Mouse (Mus musculus) hindbrain, embryonic 10.5 days (tissue): ENCODE results near the gene Sms. TPM values are rescaled to one million over a fixed set of nuclear protein-coding genes. Genes with fewer than 3 reads are reported as not detected.

Experiments
- DNase-seq: peaks from one replicate; pipeline ENCODE4 v3.0.0-alpha.2; 2017; ENCODE audit warnings: low spot score
- H3K27ac ChIP-seq: fragments of 300-500 bp; sonication (generic); 2 replicates; pipeline ENCODE4 v1.5.1; 2016; ENCODE audit warnings: mild to moderate bottlenecking, moderate library complexity
- H3K27me3 ChIP-seq: fragments of 300-500 bp; sonication (generic); 2 replicates; pipeline ENCODE4 v1.6.1; 2016; ENCODE audit warnings: mild to moderate bottlenecking; ENCODE audit not compliant: poor library complexity, insufficient read depth, severe bottlenecking
- H3K36me3 ChIP-seq: fragments of 300-500 bp; sonication (generic); 2 replicates; pipeline ENCODE4 v1.6.1; 2016; ENCODE audit warnings: mild to moderate bottlenecking, moderate library complexity
- H3K4me1 ChIP-seq: fragments of 300-500 bp; sonication (generic); replicated peaks from 2 replicates; pipeline ENCODE4 v1.6.1; 2016; ENCODE audit warnings: mild to moderate bottlenecking
- H3K4me3 ChIP-seq: fragments of 300-500 bp; sonication (generic); 2 replicates; pipeline ENCODE4 v1.5.1; 2016; ENCODE audit warnings: mild to moderate bottlenecking, moderate library complexity
- H3K9me3 ChIP-seq: fragments of 300-500 bp; sonication (generic); 2 replicates; pipeline ENCODE4 v1.6.1; 2016; ENCODE audit warnings: mild to moderate bottlenecking, moderate library complexity
- WGBS: fragments of 180-500 bp; shearing (Covaris S2); methylation state at CpG from one replicate; pipeline ENCODE4 v1.1.7; 2016; 5-methylcytosine and 5-hydroxymethylcytosine counted together
- polyA plus RNA-seq: library from polyadenylated mRNA; unstranded; fragments of >200 nt; fragmentation: Nextera tagmentation; extraction: Ambion mirVana; gene quantifications from 2 replicates; pipeline ENCODE4 v1.2.1, GENCODE M21; 2016

Gene Sms
- 67.8 and 92.2 TPM in 2 replicates for polyA plus RNA-seq

GRCm38 (mm10) chrX:157491944-157492726 lies at the start of gene Sms:
Gene Sms (minus strand): TSS chrX:157492287.
- WGBS, result 18% methylated on average over 45 of the region's 45 CpGs
- no peaks in the 10 kb centered on the region for H3K36me3 ChIP-seq
- no peaks in the 10 kb centered on the region; the same call in 1 of the 2 replicates for H3K9me3 ChIP-seq
- peaks cover 6% of the 10 kb centered on the region; the same call in 1 of the 2 replicates for H3K27me3 ChIP-seq
- peak within 1 kb of the TSS; percentile 68 for H3K4me3 ChIP-seq
- peak within 1 kb of the TSS; percentile 95 for H3K27ac ChIP-seq
- peaks cover 8% of the 10 kb centered on the region; the same call in 1 of the 2 replicates for H3K4me1 ChIP-seq
- DNase-seq, result peak; percentile 78

- Histone ChIP-seq H3K4me3 (no peak overlapping the region), H3K27ac (no peak overlapping the region), H3K27me3 (no peaks in the 10 kb centered on the region), H3K9me3 (no peaks in the 10 kb centered on the region), H3K36me3 (no peaks in the 10 kb centered on the region), H3K4me1 (no peaks in the 10 kb centered on the region)
- DNase-seq, result no peak
- WGBS, result 73% methylated on average over 5 of the region's 5 CpGs
These were observed 14.3 kb upstream of the Sms start for GRCm38 (mm10) chrX:157506400-157506799.

GRCm38 (mm10) chrX:157504506-157504905 lies 12.4 kb upstream of the Sms start:
- Histone ChIP-seq H3K27ac (no peak overlapping the region), H3K27me3 (no peaks in the 10 kb centered on the region), H3K4me1 (no peaks in the 10 kb centered on the region), H3K36me3 (no peaks in the 10 kb centered on the region), H3K4me3 (no peak overlapping the region), H3K9me3 (no peaks in the 10 kb centered on the region)
- WGBS, result 75% methylated on average over 1 of the region's 1 CpGs
- no peak for DNase-seq

- Histone ChIP-seq H3K9me3 (no peaks in the 10 kb centered on the region), H3K4me3 (no peak overlapping the region), H3K4me1 (no peaks in the 10 kb centered on the region), H3K27ac (no peak overlapping the region), H3K27me3 (no peaks in the 10 kb centered on the region), H3K36me3 (no peaks in the 10 kb centered on the region)
- 80% methylated on average over 2 of the region's 2 CpGs for WGBS
- DNase-seq, result no peak
These were observed 9.8 kb upstream of the Sms start for GRCm38 (mm10) chrX:157501871-157502270.

- Histone ChIP-seq H3K27ac (no peak overlapping the region), H3K4me1 (no peaks in the 10 kb centered on the region), H3K27me3 (no peaks in the 10 kb centered on the region), H3K4me3 (no peak overlapping the region), H3K36me3 (no peaks in the 10 kb centered on the region), H3K9me3 (no peaks in the 10 kb centered on the region)
- WGBS, result 80% methylated on average over 8 of the region's 8 CpGs
- no peak for DNase-seq
These were observed 7.9 kb upstream of the Sms start for GRCm38 (mm10) chrX:157500004-157500403.

- Histone ChIP-seq H3K36me3 (no peaks in the 10 kb centered on the region), H3K4me1 (peaks cover 8% of the 10 kb centered on the region; the same call in 1 of the 2 replicates), H3K9me3 (no peaks in the 10 kb centered on the region; the same call in 1 of the 2 replicates), H3K27me3 (peaks cover 6% of the 10 kb centered on the region; the same call in 1 of the 2 replicates), H3K4me3 (no peak overlapping the region), H3K27ac (peak overlapping the region; percentile 95)
- DNase-seq, result no peak
- WGBS, result 79% methylated on average over 4 of the region's 4 CpGs
These were observed 1.1 kb upstream of the Sms start for GRCm38 (mm10) chrX:157493159-157493558.

GRCm38 (mm10) chrX:157491145-157491935 lies 747 bp downstream of the Sms start:
- H3K27me3 ChIP-seq, result peaks cover 6% of the 10 kb centered on the region; the same call in 1 of the 2 replicates
- 28% methylated on average over 103 of the region's 104 CpGs for WGBS
- no peaks in the 10 kb centered on the region for H3K36me3 ChIP-seq
- H3K4me3 ChIP-seq, result peak overlapping the region; percentile 68
- peak overlapping the region; percentile 95 for H3K27ac ChIP-seq
- H3K4me1 ChIP-seq, result peaks cover 8% of the 10 kb centered on the region; the same call in 1 of the 2 replicates
- H3K9me3 ChIP-seq, result no peaks in the 10 kb centered on the region; the same call in 1 of the 2 replicates
- DNase-seq, result peak; percentile 59

GRCm38 (mm10) chrX:157490769-157491144 lies 1.3 kb downstream of the Sms start:
- H3K9me3 ChIP-seq, result no peaks in the 10 kb centered on the region; the same call in 1 of the 2 replicates
- WGBS, result 21% methylated on average over 12 of the region's 12 CpGs
- no peak for DNase-seq

GRCm38 (mm10) chrX:157489871-157490721 lies 2.0 kb downstream of the Sms start:
- peaks cover 8% of the 10 kb centered on the region; the same call in 1 of the 2 replicates for H3K4me1 ChIP-seq
- peak overlapping the region; percentile 68 for H3K4me3 ChIP-seq
- H3K27me3 ChIP-seq, result peaks cover 6% of the 10 kb centered on the region; the same call in 1 of the 2 replicates
- H3K27ac ChIP-seq, result peak overlapping the region; percentile 95; the same call in 1 of the 2 replicates
- H3K9me3 ChIP-seq, result no peaks in the 10 kb centered on the region; the same call in 1 of the 2 replicates
- DNase-seq, result peak; percentile 3
- no peaks in the 10 kb centered on the region for H3K36me3 ChIP-seq
- 21% methylated on average over 9 of the region's 9 CpGs for WGBS

More at GRCm38 (mm10) chrX:157490769-157491144, 1.3 kb downstream of the Sms start:
- Histone ChIP-seq H3K27me3 (peaks cover 6% of the 10 kb centered on the region; the same call in 1 of the 2 replicates), H3K36me3 (no peaks in the 10 kb centered on the region), H3K4me3 (peak overlapping the region; percentile 68), H3K27ac (peak overlapping the region; percentile 95), H3K4me1 (peaks cover 8% of the 10 kb centered on the region; the same call in 1 of the 2 replicates)

GRCm38 (mm10) chrX:157488831-157489230 lies 3.3 kb downstream of the Sms start:
- H3K4me1 ChIP-seq, result peaks cover 8% of the 10 kb centered on the region; the same call in 1 of the 2 replicates
- H3K27me3 ChIP-seq, result peaks cover 6% of the 10 kb centered on the region; the same call in 1 of the 2 replicates
- H3K4me3 ChIP-seq, result no peak overlapping the region
- no peaks in the 10 kb centered on the region for H3K36me3 ChIP-seq
- no peaks in the 10 kb centered on the region; the same call in 1 of the 2 replicates for H3K9me3 ChIP-seq
- no peak for DNase-seq
- no peak overlapping the region for H3K27ac ChIP-seq
- 83% methylated on average over 3 of the region's 3 CpGs for WGBS

GRCm38 (mm10) chrX:157486765-157487164 lies 5.3 kb downstream of the Sms start:
- DNase-seq, result no peak
- Histone ChIP-seq H3K27me3 (0 out of 2 replicates have a peak, but pooled peaks cover under 1% of the 10 kb centered on the region), H3K9me3 (no peaks in the 10 kb centered on the region; the same call in 1 of the 2 replicates), H3K27ac (no peak overlapping the region), H3K4me1 (peaks cover 8% of the 10 kb centered on the region; the same call in 1 of the 2 replicates), H3K4me3 (no peak overlapping the region), H3K36me3 (no peaks in the 10 kb centered on the region)
- 65% methylated on average over 2 of the region's 2 CpGs for WGBS

- Histone ChIP-seq H3K27ac (no peak overlapping the region), H3K36me3 (no peaks in the 10 kb centered on the region), H3K4me1 (no peaks in the 10 kb centered on the region), H3K9me3 (no peaks in the 10 kb centered on the region), H3K4me3 (no peak overlapping the region), H3K27me3 (no peaks in the 10 kb centered on the region)
- no peak for DNase-seq
- 87% methylated on average over 2 of the region's 2 CpGs for WGBS
These were observed 9.2 kb downstream of the Sms start for GRCm38 (mm10) chrX:157482842-157483241.
